Comparison of ENCODE assay signal across 24 mouse cellular contexts in genomic region chr9:62772746-62773145, GRCm38 (mm10). TPM values are rescaled to one million over a fixed set of nuclear protein-coding genes. Genes with fewer than 3 reads are reported as not detected.
DNase-seq lines count a peak whose midpoint lies in the region; ATAC-seq lines count a peak whose summit lies in the region.
"Had no signal": no experiment of that assay in that cellular context is flagged by ENCODE, and none has a peak within 500 bp of the region (broad histone marks: within the 10 kb centered on the region; RNA-seq: fewer than 3 reads in every experiment).

No protein-coding gene starts in this region.

- no peaks in the 10 kb centered on the region for H3K27me3 ChIP-seq in heart, embryonic 11.5 days (ENCODE audit: control insufficient read depth, insufficient read depth, low read length)
- H3K27me3 ChIP-seq: embryonic facial prominence, embryonic 13.5 days; heart, embryonic 12.5 days; hindbrain, embryonic 15.5 days; intestine, embryonic 15.5 days; kidney, embryonic 15.5 days; limb, embryonic 13.5 days; liver, embryonic 13.5 days; lung, embryonic 15.5 days had no signal

- 80% methylated on average over 8 of the region's 8 CpGs for WGBS in heart, embryonic 11.5 days (ENCODE audit: insufficient replicate concordance)

- H3K27ac ChIP-seq in heart, embryonic 11.5 days (ENCODE audit: low read depth, low read length): no peak overlapping the region
- H3K27ac ChIP-seq: embryonic facial prominence, embryonic 13.5 days; hindbrain, embryonic 15.5 days; intestine, embryonic 15.5 days; kidney, embryonic 15.5 days; limb, embryonic 13.5 days; liver, embryonic 13.5 days; lung, embryonic 15.5 days; stomach, postnatal 0 days had no signal

- H3K9me3 ChIP-seq in heart, embryonic 11.5 days (replicated peaks; ENCODE audit: control insufficient read depth, low read length): no peaks in the 10 kb centered on the region
- H3K9me3 ChIP-seq: embryonic facial prominence, embryonic 13.5 days; heart, embryonic 12.5 days; hindbrain, embryonic 15.5 days; intestine, embryonic 15.5 days; kidney, embryonic 15.5 days; limb, embryonic 13.5 days; liver, embryonic 13.5 days; lung, embryonic 15.5 days had no signal

- H3K9ac ChIP-seq in heart, embryonic 11.5 days (ENCODE audit: low read depth, low read length): no peak overlapping the region
- H3K9ac ChIP-seq: embryonic facial prominence, embryonic 13.5 days; heart, embryonic 12.5 days; hindbrain, embryonic 15.5 days; intestine, embryonic 15.5 days; kidney, embryonic 15.5 days; limb, embryonic 13.5 days; liver, embryonic 13.5 days; lung, embryonic 15.5 days had no signal

- H3K4me3 ChIP-seq in heart, embryonic 11.5 days (ENCODE audit: low read depth, low read length): no peak overlapping the region
- H3K4me3 ChIP-seq: embryonic facial prominence, embryonic 13.5 days; heart, embryonic 12.5 days; hindbrain, embryonic 15.5 days; intestine, embryonic 15.5 days; kidney, embryonic 15.5 days; limb, embryonic 13.5 days; liver, embryonic 13.5 days; lung, embryonic 15.5 days; megakaryocyte, embryonic 14.5 days had no signal

- no peak for ATAC-seq in heart, embryonic 11.5 days (replicated peaks; ENCODE audit: insufficient number of reproducible peaks, low FRiP score, low TSS enrichment)
- ATAC-seq: forebrain, embryonic 16.5 days; intestine, embryonic 15.5 days had no signal

- H3K4me2 ChIP-seq in heart, embryonic 11.5 days: no peak overlapping the region
- H3K4me2 ChIP-seq: embryonic facial prominence, embryonic 13.5 days; heart, embryonic 12.5 days; hindbrain, embryonic 15.5 days; intestine, embryonic 15.5 days; kidney, embryonic 15.5 days; limb, embryonic 13.5 days; liver, embryonic 13.5 days; lung, embryonic 15.5 days had no signal

- peak; percentile 81 for DNase-seq in heart, adult 11 months
- DNase-seq in lung, postnatal 10 days: peak; percentile 47
- no peak for DNase-seq in lung, postnatal 14 days
- peak; percentile 17 for DNase-seq in adipocyte (ENCODE audit: low spot score)
- DNase-seq in testis, postnatal 10 days (ENCODE audit: low spot score): peak; percentile 64
- DNase-seq in layer of hippocampus, adult 8-10 months (ENCODE audit: low spot score in 2 of 2): no peak
- DNase-seq: cerebellum, adult 9-11 months; heart, postnatal 14 days; layer of hippocampus, postnatal 36 days; liver, embryonic 13.5 days; midbrain, embryonic 14.5 days; right cerebral cortex, adult 18-20 months; thymus, postnatal 36 days had no signal

- H3K4me1 ChIP-seq in heart, embryonic 11.5 days (ENCODE audit: control insufficient read depth, insufficient read depth, low read length): peaks cover 4% of the 10 kb centered on the region
- H3K4me1 ChIP-seq: kidney, embryonic 15.5 days; lung, embryonic 15.5 days had no signal

- H3K36me3 ChIP-seq in heart, embryonic 11.5 days (ENCODE audit: control insufficient read depth, insufficient read depth, low read length): no peaks in the 10 kb centered on the region
- H3K36me3 ChIP-seq: embryonic facial prominence, embryonic 13.5 days; heart, embryonic 12.5 days; hindbrain, embryonic 15.5 days; intestine, embryonic 15.5 days; kidney, embryonic 15.5 days; liver, embryonic 13.5 days; lung, embryonic 15.5 days had no signal

RNA-seq across cellular contexts. Expression of gene Fem1b, which starts 39.0 kb away (rescaled TPM):
- 22.1 and 25.0 TPM in 2 replicates for polyA plus RNA-seq in heart, embryonic 11.5 days (2014; fragmentation: Nextera tagmentation; extraction: Ambion mirVana)
- total RNA-seq in layer of hippocampus, adult 8-10 months (2022): 10 to 100 TPM; 85.8 to 99.0 (median 90.4) TPM

Comparison
In these comparisons a context has a peak if more than half of its experiments do, and no peak if none do; other contexts are left out.
1. DNase-seq: peak in heart, adult 11 months (single experiment), lung, postnatal 10 days (single experiment), adipocyte (single experiment) and testis, postnatal 10 days (single experiment); none in lung, postnatal 14 days (single experiment) and layer of hippocampus, adult 8-10 months (0 of 2).